Mouse (Mus musculus) kidney, postnatal 10 days (tissue): Measurements from ENCODE around the gene Itgb8.

Experiments used
- DNase-seq: peaks from one replicate; pipeline ENCODE4 v3.0.0; 2021; ENCODE audit warnings: mixed read lengths

Itgb8 gene

DNA sequence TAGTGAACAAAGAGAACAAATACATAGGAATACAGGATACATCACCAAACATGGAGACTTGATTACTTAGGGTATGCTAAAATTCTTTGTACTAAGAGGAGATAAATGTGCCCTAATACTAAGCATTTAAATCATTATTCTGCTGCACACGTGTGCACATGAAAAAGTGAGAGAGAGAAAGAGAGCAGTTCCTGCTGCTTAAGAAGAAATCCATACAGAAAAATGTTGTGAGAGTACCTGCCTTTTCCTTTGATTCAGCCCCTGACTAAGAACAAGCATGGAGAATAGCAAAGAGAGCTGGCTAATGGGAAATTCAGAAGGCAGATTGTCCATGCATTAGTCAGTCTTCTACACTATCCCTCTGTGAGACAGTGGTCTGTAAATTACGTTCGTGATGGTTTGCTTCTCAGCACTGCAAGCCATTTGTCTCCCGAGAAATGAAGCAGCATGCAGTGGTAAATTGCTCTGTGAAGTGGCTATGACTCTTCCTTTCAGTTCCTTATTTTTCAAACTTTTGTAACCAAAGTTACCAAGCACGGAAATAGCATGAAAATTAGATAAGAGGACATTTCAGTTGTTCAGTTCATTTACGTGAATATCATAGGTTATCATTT lies 125.0 kb downstream of the Itgb8 start:
- DNase-seq = no peak

DNA sequence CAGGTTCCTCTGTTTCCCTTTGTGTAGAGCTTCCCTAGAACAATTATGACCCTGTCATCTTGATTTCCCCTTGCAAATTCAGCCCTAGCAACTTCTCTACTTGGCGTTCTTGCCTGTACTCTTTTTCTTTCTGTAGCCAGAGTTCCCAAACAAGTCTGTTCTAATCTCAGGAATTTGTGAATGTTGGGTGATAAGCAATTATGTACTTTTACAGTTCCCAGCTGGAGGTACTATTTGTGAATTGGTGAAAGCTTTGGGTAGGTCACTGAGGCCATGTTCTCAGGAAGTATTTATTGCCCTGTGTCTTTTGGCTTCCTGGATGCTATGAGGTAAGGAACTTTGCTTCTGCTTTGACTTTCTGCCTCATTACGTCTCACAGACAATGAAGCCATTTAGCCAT lies 128.5 kb downstream of the Itgb8 start:
- DNase-seq = no peak
